Mouse (Mus musculus) MEL (cell line): ENCODE results near the gene Tssk4. TPM values are rescaled to one million over a fixed set of nuclear protein-coding genes. Genes with fewer than 3 reads are reported as not detected.

Experiments used
- DNase-seq: peaks from one replicate; pipeline ENCODE4 v3.0.0; 2011; ENCODE audit warnings: low read depth, low spot score
- H3K27ac ChIP-seq: 2 replicates; pipeline ENCODE4 v1.5.1; 2012; ENCODE audit warnings: low read depth, mild to moderate bottlenecking, control low read depth, low read length, moderate library complexity; ENCODE audit not compliant: control insufficient read depth
- H3K27me3 ChIP-seq, 2 experiments: fragments of 150-350 bp in 1 of 2; sonication (generic) in 1 of 2; 2 replicates each; pipeline ENCODE4 v1.6.1; 2012; ENCODE audit warnings: low read length in 2 of 2, mild to moderate bottlenecking in 2 of 2, improper control_type of control experiment in 1 of 2, moderate library complexity in 1 of 2; ENCODE audit not compliant: insufficient read depth in 2 of 2, control insufficient read depth in 1 of 2
- H3K36me3 ChIP-seq, 2 experiments: 2 replicates each; pipeline ENCODE4 v1.6.1; 2012 to 2014; ENCODE audit warnings: low read length in 2 of 2, improper control_type of control experiment in 1 of 2, inconsistent platforms in 1 of 2, mild to moderate bottlenecking in 1 of 2; ENCODE audit not compliant: insufficient read depth in 2 of 2, control insufficient read depth in 1 of 2
- H3K4me1 ChIP-seq, 2 experiments: fragments of 150-350 bp in 1 of 2; sonication (generic) in 1 of 2; 2 replicates each; pipeline ENCODE4 v1.6.1; 2012; ENCODE audit warnings: low read length in 2 of 2, improper control_type of control experiment in 1 of 2, mild to moderate bottlenecking in 1 of 2; ENCODE audit not compliant: insufficient read depth in 2 of 2, control insufficient read depth in 1 of 2
- H3K4me3 ChIP-seq, 2 experiments: fragments of 150-350 bp in 1 of 2; sonication (generic) in 1 of 2; 2 replicates each; pipeline ENCODE4 v1.5.1; 2012; ENCODE audit warnings: low read depth in 2 of 2, low read length in 2 of 2, mild to moderate bottlenecking in 2 of 2, moderate library complexity in 2 of 2, control low read depth in 1 of 2, improper control_type of control experiment in 1 of 2; ENCODE audit not compliant: control insufficient read depth in 1 of 2, insufficient read depth in 1 of 2
- H3K79me2 ChIP-seq: 2 replicates; pipeline ENCODE4 v1.6.1; 2012; ENCODE audit warnings: mild to moderate bottlenecking, low read length, moderate library complexity; ENCODE audit not compliant: control insufficient read depth, poor library complexity, insufficient read depth
- H3K9ac ChIP-seq: 2 replicates; pipeline ENCODE4 v1.6.1; 2012; ENCODE audit warnings: low read depth, mild to moderate bottlenecking, control low read depth, low read length, moderate library complexity; ENCODE audit not compliant: control insufficient read depth, poor library complexity, severe bottlenecking
- H3K9me3 ChIP-seq: fragments of 150-350 bp; sonication (generic); replicated peaks from 2 replicates; pipeline ENCODE4 v1.6.1; 2012; ENCODE audit warnings: mild to moderate bottlenecking, low read length, improper control_type of control experiment, moderate library complexity; ENCODE audit not compliant: insufficient read depth
- CHD2 ChIP-seq: IDR thresholded peaks from 2 replicates; pipeline ENCODE4 v1.6.1; 2011; ENCODE audit warnings: low read length, improper control_type of control experiment
- CTCF ChIP-seq, 3 experiments: IDR thresholded peaks in 2 of 3; conservative IDR thresholded peaks in 1 of 3; 2 replicates each; pipeline ENCODE4 v1.5.1; 2011 to 2012; ENCODE audit warnings: low read length in 3 of 3, low read depth in 2 of 3, mild to moderate bottlenecking in 2 of 3, improper control_type of control experiment in 1 of 3, inconsistent platforms in 1 of 3, mixed read lengths in 1 of 3, moderate library complexity in 1 of 3; ENCODE audit not compliant: control insufficient read depth in 1 of 3, insufficient read depth in 1 of 3, poor library complexity in 1 of 3, severe bottlenecking in 1 of 3
- E2F4 ChIP-seq: IDR thresholded peaks from 2 replicates; pipeline ENCODE4 v1.6.1; 2011; ENCODE audit warnings: low read depth, low read length, improper control_type of control experiment, borderline replicate concordance
- ELF1 ChIP-seq: IDR thresholded peaks from 2 replicates; pipeline ENCODE4 v1.6.1; 2014; ENCODE audit warnings: low read depth, mild to moderate bottlenecking, inconsistent platforms, low read length, improper control_type of control experiment, moderate library complexity
- EP300 ChIP-seq, 2 experiments: IDR thresholded peaks; 2 replicates each; pipeline ENCODE4 v1.6.1; 2011; ENCODE audit warnings: improper control_type of control experiment in 2 of 2, low read length in 2 of 2, low read depth in 1 of 2, mild to moderate bottlenecking in 1 of 2
- ETS1 ChIP-seq: IDR thresholded peaks from 2 replicates; pipeline ENCODE4 v1.6.1; 2012; ENCODE audit warnings: low read depth, mild to moderate bottlenecking, inconsistent platforms, low read length, improper control_type of control experiment, moderate library complexity
- GABPA ChIP-seq: IDR thresholded peaks from 2 replicates; pipeline ENCODE4 v1.6.1; 2012; ENCODE audit warnings: low read depth, mild to moderate bottlenecking, inconsistent platforms, low read length, improper control_type of control experiment, moderate library complexity
- GATA1 ChIP-seq: IDR thresholded peaks from 2 replicates; pipeline ENCODE4 v1.6.1; 2011; ENCODE audit warnings: low read depth, low read length, improper control_type of control experiment
- JUND ChIP-seq: IDR thresholded peaks from 2 replicates; pipeline ENCODE4 v1.6.1; 2011; ENCODE audit warnings: low read depth, mild to moderate bottlenecking, improper control_type of control experiment, low read length
- MAX ChIP-seq: IDR thresholded peaks from 2 replicates; pipeline ENCODE4 v1.6.1; 2011; ENCODE audit warnings: low read length, improper control_type of control experiment
- MAZ ChIP-seq: IDR thresholded peaks from 2 replicates; pipeline ENCODE4 v1.6.1; 2012; ENCODE audit warnings: low read depth, mild to moderate bottlenecking, inconsistent platforms, low read length, improper control_type of control experiment
- MEF2A ChIP-seq: IDR thresholded peaks from 2 replicates; pipeline ENCODE4 v1.6.1; 2014; ENCODE audit warnings: low read depth, mild to moderate bottlenecking, inconsistent platforms, low read length, improper control_type of control experiment; ENCODE audit not compliant: poor library complexity, insufficient replicate concordance, severe bottlenecking; ENCODE audit errors: extremely low read depth
- MXI1 ChIP-seq: IDR thresholded peaks from 2 replicates; pipeline ENCODE4 v1.6.1; 2011; ENCODE audit warnings: mild to moderate bottlenecking, low read depth, low read length, improper control_type of control experiment
- MYB ChIP-seq: IDR thresholded peaks from 2 replicates; pipeline ENCODE4 v1.6.1; 2011; ENCODE audit warnings: mild to moderate bottlenecking, low read depth, low read length, improper control_type of control experiment
- MYC ChIP-seq: IDR thresholded peaks from 2 replicates; pipeline ENCODE4 v1.6.1; 2011; ENCODE audit warnings: low read depth, mild to moderate bottlenecking, low read length, improper control_type of control experiment, moderate library complexity
- NELFE ChIP-seq: IDR thresholded peaks from 2 replicates; pipeline ENCODE4 v1.6.1; 2011; ENCODE audit warnings: low read depth, low read length, improper control_type of control experiment
- NRF1 ChIP-seq: IDR thresholded peaks from 2 replicates; pipeline ENCODE4 v1.6.1; 2014; ENCODE audit warnings: low read depth, mild to moderate bottlenecking, inconsistent platforms, low read length, improper control_type of control experiment, moderate library complexity; ENCODE audit not compliant: poor library complexity, insufficient read depth, severe bottlenecking
- POLR2A ChIP-seq, 2 experiments: IDR thresholded peaks; 2 replicates each; pipeline ENCODE4 v1.6.1; 2011 to 2012; ENCODE audit warnings: low read length in 2 of 2, mild to moderate bottlenecking in 2 of 2, control low read depth in 1 of 2, improper control_type of control experiment in 1 of 2, low read depth in 1 of 2, moderate library complexity in 1 of 2; ENCODE audit not compliant: control insufficient read depth in 1 of 2, insufficient read depth in 1 of 2, poor library complexity in 1 of 2
- POLR2AphosphoS2 ChIP-seq: IDR thresholded peaks from 2 replicates; pipeline ENCODE4 v1.6.1; 2011; ENCODE audit warnings: low read length, improper control_type of control experiment
- POLR2AphosphoS5 ChIP-seq: IDR thresholded peaks from 2 replicates; pipeline ENCODE4 v1.6.1; 2012; ENCODE audit warnings: low read depth, borderline replicate concordance, mild to moderate bottlenecking, inconsistent platforms, low read length, moderate library complexity, mixed read lengths
- RAD21 ChIP-seq: IDR thresholded peaks from 2 replicates; pipeline ENCODE4 v1.6.1; 2011; ENCODE audit warnings: mild to moderate bottlenecking, low read depth, low read length, improper control_type of control experiment
- RCOR1 ChIP-seq: IDR thresholded peaks from 2 replicates; pipeline ENCODE4 v1.6.1; 2012; ENCODE audit warnings: low read depth, mild to moderate bottlenecking, inconsistent platforms, low read length, improper control_type of control experiment
- TAL1 ChIP-seq: IDR thresholded peaks from 2 replicates; pipeline ENCODE4 v1.6.1; 2012; ENCODE audit warnings: mild to moderate bottlenecking, inconsistent platforms, low read length, moderate library complexity, mixed read lengths
- TCF12 ChIP-seq: IDR thresholded peaks from 2 replicates; pipeline ENCODE4 v1.6.1; 2014; ENCODE audit warnings: low read depth, mild to moderate bottlenecking, inconsistent platforms, low read length, improper control_type of control experiment, moderate library complexity
- USF1 ChIP-seq: IDR thresholded peaks from 2 replicates; pipeline ENCODE4 v1.6.1; 2014; ENCODE audit warnings: low read depth, mild to moderate bottlenecking, inconsistent platforms, low read length, improper control_type of control experiment, moderate library complexity
- ZMIZ1 ChIP-seq: IDR thresholded peaks from 2 replicates; pipeline ENCODE4 v1.6.1; 2012; ENCODE audit warnings: low read depth, mild to moderate bottlenecking, inconsistent platforms, low read length, improper control_type of control experiment, moderate library complexity
- ZNF384 ChIP-seq: IDR thresholded peaks from 2 replicates; pipeline ENCODE4 v1.6.1; 2012; ENCODE audit warnings: low read depth, mild to moderate bottlenecking, inconsistent platforms, low read length, improper control_type of control experiment
- polyA plus RNA-seq, 2 experiments: library from polyadenylated mRNA; stranded (reverse) in 1 of 2; unstranded in 1 of 2; fragments of >175 nt in 1 of 2; fragments of >200 nt in 1 of 2; gene quantifications; 2 replicates each; pipeline versions ENCODE4 v1.2.1 to v1.2.4; 2012; ENCODE audit warnings: low replicate concordance in 2 of 2, low read depth in 1 of 2; ENCODE audit not compliant: insufficient read length in 2 of 2, insufficient read depth in 1 of 2, missing spikeins in 1 of 2
- total RNA-seq: library from RNA; depleted of rRNA; stranded (reverse); fragments of 300-350 nt; gene quantifications from 2 replicates; pipeline ENCODE4 v1.2.3, GENCODE M21; 2012

The Tssk4 gene
- total and polyA plus RNA-seq, 3 experiments: 0.08 to 0.40 TPM; not detected in 1

DNA sequence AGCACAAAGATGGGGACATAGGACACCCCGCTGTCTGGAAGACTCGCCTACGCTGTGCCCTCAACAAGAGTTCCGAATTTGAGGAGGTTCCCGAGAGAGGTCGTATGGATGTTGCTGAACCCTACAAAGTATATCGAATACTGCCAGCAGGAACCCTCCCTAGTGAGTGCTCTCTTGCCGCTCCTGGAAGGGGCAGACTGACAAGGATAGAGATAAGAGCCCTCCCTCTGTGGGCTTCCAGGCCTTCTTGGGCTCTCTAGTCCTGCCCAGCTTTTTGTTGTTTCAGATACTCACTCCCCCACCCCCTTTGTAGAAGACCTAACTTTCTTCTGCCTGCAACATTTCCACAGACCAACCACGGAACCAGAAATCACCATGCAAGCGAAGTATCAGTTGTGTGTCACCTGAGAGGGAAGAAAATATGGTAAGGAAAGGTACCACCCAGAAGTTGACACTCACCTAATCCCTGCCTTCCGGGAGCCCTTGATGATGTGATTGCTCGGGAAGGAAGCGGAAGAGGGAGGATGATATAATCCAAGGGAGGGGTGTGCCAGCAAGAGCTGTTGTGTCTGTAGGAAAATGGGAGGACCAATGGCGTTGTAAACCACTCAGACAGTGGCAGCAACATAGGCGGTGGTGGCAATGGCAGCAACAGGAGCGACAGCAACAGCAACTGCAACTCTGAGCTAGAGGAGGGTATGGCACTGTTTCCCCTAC, 44.1 kb upstream of the Tssk4 start:
- TF ChIP-seq MYC (no peak), NRF1 (no peak), CHD2 (no peak), ELF1 (no peak), USF1 (no peak), MXI1 (no peak), CTCF (IDR thresholded peaks at IDR 0.05 in 2 of 3, conservative IDR thresholded peaks at IDR 0.05 in 1 of 3; ENCODE audit: control insufficient read depth in 1 of 3, insufficient read depth in 1 of 3, low read depth in 2 of 3, low read length in 3 of 3, poor library complexity in 1 of 3, severe bottlenecking in 1 of 3) (no peak), MYB (no peak), ETS1 (no peak), ZNF384 (no peak), MEF2A (no peak), RCOR1 (no peak), RAD21 (no peak), TAL1 (no peak), E2F4 (no peak), ZMIZ1 (no peak), POLR2AphosphoS5 (no peak), GABPA (no peak), POLR2AphosphoS2 (no peak), EP300 (IDR thresholded peaks at IDR 0.05; ENCODE audit: low read depth in 1 of 2, low read length in 2 of 2) (no peak)
- H3K79me2 ChIP-seq: no peaks in the 10 kb centered on the region
- H3K9me3 ChIP-seq: no peaks in the 10 kb centered on the region
- no peaks in the 10 kb centered on the region for H3K27me3 ChIP-seq
- H3K4me3 ChIP-seq: no peak overlapping the region
- H3K4me1 ChIP-seq: peaks cover 3 to 7% of the 10 kb centered on the region in 2 experiments; a peak in 2 of 4 replicates
- H3K36me3 ChIP-seq: peaks cover 0 to 12% of the 10 kb centered on the region in 2 experiments; a peak in 2 of 4 replicates
- H3K27ac ChIP-seq: no peak overlapping the region
- no peak overlapping the region for H3K9ac ChIP-seq
- DNase-seq: no peak

DNA sequence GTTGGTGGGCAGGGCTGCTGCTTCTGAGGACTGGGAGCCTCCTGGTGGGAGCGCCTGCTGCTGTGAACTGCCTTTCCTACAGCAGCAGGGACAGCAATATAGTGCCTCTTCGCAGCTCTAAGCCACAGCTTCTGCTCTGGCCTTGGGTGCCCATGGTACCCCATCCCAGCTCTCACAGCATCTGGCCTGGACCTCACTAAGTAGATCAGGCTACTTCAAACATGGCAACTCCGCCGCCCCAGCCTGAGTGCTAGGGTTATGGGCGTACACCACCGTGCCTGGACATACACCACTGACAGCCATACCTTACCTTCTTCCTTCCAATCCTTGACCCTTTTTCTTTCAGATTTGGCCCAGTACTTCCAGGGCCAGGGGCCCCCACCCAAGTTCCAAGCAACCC, 41.6 kb upstream of the Tssk4 start:
- H3K79me2 ChIP-seq: no peaks in the 10 kb centered on the region
- no peak overlapping the region for H3K4me3 ChIP-seq
- no peak for DNase-seq
- TF ChIP-seq USF1 (no peak), MYB (no peak), RCOR1 (no peak), E2F4 (no peak), CHD2 (no peak), POLR2AphosphoS5 (no peak), GABPA (no peak), GATA1 (no peak), MXI1 (no peak), JUND (no peak), MAX (no peak), MAZ (no peak), POLR2A (IDR thresholded peaks at IDR 0.05; ENCODE audit: control insufficient read depth in 1 of 2, insufficient read depth in 1 of 2, low read depth in 1 of 2, low read length in 2 of 2, poor library complexity in 1 of 2) (no peak), NELFE (no peak), TAL1 (no peak), TCF12 (no peak)
- no peak overlapping the region for H3K9ac ChIP-seq
- no peak overlapping the region for H3K27ac ChIP-seq
- H3K27me3 ChIP-seq: no peaks in the 10 kb centered on the region
- H3K4me1 ChIP-seq: peaks cover 3 to 16% of the 10 kb centered on the region in 2 experiments; a peak in 3 of 4 replicates
- no peaks in the 10 kb centered on the region for H3K9me3 ChIP-seq
- peaks cover 0 to 16% of the 10 kb centered on the region in 2 experiments; a peak in 2 of 4 replicates for H3K36me3 ChIP-seq
